Mouse (Mus musculus): ENCODE data around the gene Cfap61. TPM values are rescaled to one million over a fixed set of nuclear protein-coding genes. Genes with fewer than 3 reads are reported as not detected.

Gene Cfap61
- polyA plus RNA-seq, 1 experiment, result not detected

GRCm38 (mm10) chr2:146048221-146048829 is 113.7 kb downstream of the Cfap61 start:
- no peak for TF ChIP-seq GATA1 (IDR thresholded peaks at IDR 0.05; ENCODE audit: low read length)

- TF ChIP-seq GATA1 (IDR thresholded peaks at IDR 0.05; ENCODE audit: low read length), result no peak
These were observed 114.8 kb downstream of the Cfap61 start for GRCm38 (mm10) chr2:146049339-146049738.

GRCm38 (mm10) chr2:146050069-146050468 is 115.5 kb downstream of the Cfap61 start:
- no peak for TF ChIP-seq GATA1 (IDR thresholded peaks at IDR 0.05; ENCODE audit: low read length)

- TF ChIP-seq GATA1 (IDR thresholded peaks at IDR 0.05; ENCODE audit: low read length), result no peak
These were observed 116.8 kb downstream of the Cfap61 start for GRCm38 (mm10) chr2:146051334-146051733.

- no peak for TF ChIP-seq GATA1 (IDR thresholded peaks at IDR 0.05; ENCODE audit: low read length)
These were observed 122.5 kb downstream of the Cfap61 start for GRCm38 (mm10) chr2:146057123-146057522.

GRCm38 (mm10) chr2:146058791-146059190 is 124.2 kb downstream of the Cfap61 start:
- TF ChIP-seq GATA1 (IDR thresholded peaks at IDR 0.05; ENCODE audit: low read length), result no peak

- TF ChIP-seq GATA1 (IDR thresholded peaks at IDR 0.05; ENCODE audit: low read length), result no peak
These were observed 127.1 kb downstream of the Cfap61 start for GRCm38 (mm10) chr2:146061421-146062300.

GRCm38 (mm10) chr2:146062330-146063092 is 127.9 kb downstream of the Cfap61 start:
- no peak for TF ChIP-seq GATA1 (IDR thresholded peaks at IDR 0.05; ENCODE audit: low read length)

GRCm38 (mm10) chr2:146063093-146064074 is 128.8 kb downstream of the Cfap61 start:
- TF ChIP-seq GATA1 (IDR thresholded peaks at IDR 0.05; ENCODE audit: low read length), result no peak

GRCm38 (mm10) chr2:146067364-146067763 is 132.8 kb downstream of the Cfap61 start:
- no peak for TF ChIP-seq GATA1 (IDR thresholded peaks at IDR 0.05; ENCODE audit: low read length)

GRCm38 (mm10) chr2:146073300-146073699 is 138.7 kb downstream of the Cfap61 start:
- no peak for TF ChIP-seq GATA1 (IDR thresholded peaks at IDR 0.05; ENCODE audit: low read length)

GRCm38 (mm10) chr2:146077117-146077516 is 142.5 kb downstream of the Cfap61 start:
- TF ChIP-seq GATA1 (IDR thresholded peaks at IDR 0.05; ENCODE audit: low read length), result no peak

GRCm38 (mm10) chr2:146080282-146080681 is 145.7 kb downstream of the Cfap61 start:
- no peak for TF ChIP-seq GATA1 (IDR thresholded peaks at IDR 0.05; ENCODE audit: low read length)

GRCm38 (mm10) chr2:146083326-146083871 is 148.8 kb downstream of the Cfap61 start:
- no peak for TF ChIP-seq GATA1 (IDR thresholded peaks at IDR 0.05; ENCODE audit: low read length)
